ENCODE assay signal across 8 mouse cellular contexts in genomic region chr14:54781610-54782365, GRCm38 (mm10). TPM values are rescaled to one million over a fixed set of nuclear protein-coding genes. Genes with fewer than 3 reads are reported as not detected.
A peak's percentile ranks its signal among the peaks of the same experiment; 100 is the strongest.
DNase-seq lines count a peak whose midpoint lies in the region; ATAC-seq and TF ChIP-seq lines count a peak whose summit lies in the region.

Slc7a8 (minus strand) TSS chr14:54781946.

- DNase-seq in CH12.LX (ENCODE audit: extremely low read depth), result peak; percentile 23
- DNase-seq in cerebellum, adult 11 months, result peak; percentile 84
- peak; percentile 72 for DNase-seq in forebrain, postnatal 0 days
- peak; percentile 19 for DNase-seq in heart, postnatal 25 days (ENCODE audit: low spot score)
- DNase-seq in layer of hippocampus, adult 18-20 months (ENCODE audit: low spot score in 2 of 2), result peak; percentile 74 to 88
- DNase-seq in ovary, adult 18-20 months (ENCODE audit: low spot score), result peak; percentile 55
- peak; percentile 28 to 51 for DNase-seq in thymus, postnatal 10 days (ENCODE audit: low spot score in 2 of 2)

- no peak for TF ChIP-seq CTCF in CH12.LX (conservative IDR thresholded peaks at IDR 0.05 in 1 of 2, IDR thresholded peaks at IDR 0.05 in 1 of 2; ENCODE audit: low read depth in 2 of 2, low read length in 2 of 2)
- no peak for TF ChIP-seq CTCF in forebrain, postnatal 0 days (IDR thresholded peaks at IDR 0.05; ENCODE audit: low read depth)

- no peak within 1 kb of the TSS for H3K27ac ChIP-seq in CH12.LX (ENCODE audit: insufficient read depth, low read depth)
- peak within 1 kb of the TSS; percentile 83 for H3K27ac ChIP-seq in forebrain, postnatal 0 days (ENCODE audit: low read depth, low read length)
- no peak within 1 kb of the TSS for H3K27ac ChIP-seq in lung, embryonic 15.5 days

- TF ChIP-seq RAD21 in CH12.LX (IDR thresholded peaks at IDR 0.05; ENCODE audit: low read depth, low read length), result no peak

- peak; percentile 77 for ATAC-seq in forebrain, postnatal 0 days
- peak; percentile 55; the same call in 1 of the 2 replicates for ATAC-seq in lung, embryonic 15.5 days (ENCODE audit: borderline replicate concordance, extremely low read depth, low FRiP score, low TSS enrichment)

- TF ChIP-seq POLR2A in CH12.LX (IDR thresholded peaks at IDR 0.05; ENCODE audit: low read depth, low read length), result no peak

- H3K4me3 ChIP-seq in CH12.LX (replicated peaks in 1 of 3; ENCODE audit: low read depth in 2 of 3, low read length in 2 of 3, poor library complexity in 1 of 3), result peak within 1 kb of the TSS in 2 of 3 experiments; percentile 35 to 56
- peak within 1 kb of the TSS; percentile 63 for H3K4me3 ChIP-seq in forebrain, postnatal 0 days (ENCODE audit: low read depth, low read length)
- peak within 1 kb of the TSS; percentile 49 for H3K4me3 ChIP-seq in lung, embryonic 15.5 days

- peaks cover 0 to 5% of the 10 kb centered on the region in 2 experiments; a peak in 2 of 4 replicates for H3K4me1 ChIP-seq in CH12.LX (ENCODE audit: control insufficient read depth in 1 of 2, insufficient read depth in 2 of 2)
- H3K4me1 ChIP-seq in forebrain, postnatal 0 days (ENCODE audit: insufficient read depth), result no peaks in the 10 kb centered on the region; the same call in 1 of the 2 replicates
- peaks cover 22% of the 10 kb centered on the region for H3K4me1 ChIP-seq in lung, embryonic 15.5 days

- H3K9me3 ChIP-seq in CH12.LX (replicated peaks; ENCODE audit: low read length), result no peaks in the 10 kb centered on the region
- H3K9me3 ChIP-seq in forebrain, postnatal 0 days (ENCODE audit: low read length), result no peaks in the 10 kb centered on the region
- H3K9me3 ChIP-seq in lung, embryonic 15.5 days, result no peaks in the 10 kb centered on the region

- peak within 1 kb of the TSS; percentile 11; the same call in 1 of the 2 replicates for H3K9ac ChIP-seq in CH12.LX (ENCODE audit: insufficient read depth, low read depth)
- peak within 1 kb of the TSS; percentile 74 for H3K9ac ChIP-seq in forebrain, postnatal 0 days
- peak within 1 kb of the TSS; percentile 35 for H3K9ac ChIP-seq in lung, embryonic 15.5 days

- in situ Hi-C loops in CH12.LX (cut with MboI; ENCODE audit: low pct_ligation_motif_present, low pct_unique_long_range_greater_than_20kb, low sequenced_read_pairs), result no loop called here

- 3% methylated on average over 37 of the region's 37 CpGs for WGBS in forebrain, postnatal 0 days
- WGBS in lung, embryonic 15.5 days, result 1% methylated on average over 37 of the region's 37 CpGs

- dilution Hi-C loops in CH12.LX (cut with MboI; ENCODE audit: extremely low pct_ligation_motif_present, extremely low pct_unique_long_range_greater_than_20kb, low sequenced_read_pairs), result no loop called here

- no peaks in the 10 kb centered on the region for H3K79me2 ChIP-seq in CH12.LX (replicated peaks; ENCODE audit: control insufficient read depth, extremely low read depth, insufficient read depth, poor library complexity, severe bottlenecking)

- peaks cover 31% of the 10 kb centered on the region for H3K27me3 ChIP-seq in CH12.LX (replicated peaks)
- no peaks in the 10 kb centered on the region for H3K27me3 ChIP-seq in forebrain, postnatal 0 days (ENCODE audit: insufficient read depth, low read length)
- H3K27me3 ChIP-seq in lung, embryonic 15.5 days, result peaks cover 38% of the 10 kb centered on the region

- no peak for TF ChIP-seq EP300 in CH12.LX (IDR thresholded peaks at IDR 0.05; ENCODE audit: low read length)

- intact Hi-C loops in heart, postnatal 25 days (cut with DNase I), result no loop called here

- no peaks in the 10 kb centered on the region for H3K36me3 ChIP-seq in CH12.LX (replicated peaks in 1 of 2; ENCODE audit: control insufficient read depth in 1 of 2, insufficient read depth in 1 of 2, low read length in 1 of 2)
- H3K36me3 ChIP-seq in forebrain, postnatal 0 days (ENCODE audit: insufficient read depth), result no peaks in the 10 kb centered on the region
- no peaks in the 10 kb centered on the region for H3K36me3 ChIP-seq in lung, embryonic 15.5 days

- peak within 1 kb of the TSS; percentile 88 for H3K4me2 ChIP-seq in CH12.LX (ENCODE audit: insufficient read depth, low read depth, poor library complexity, severe bottlenecking)
- peak within 1 kb of the TSS; percentile 81 for H3K4me2 ChIP-seq in forebrain, postnatal 0 days (ENCODE audit: low read depth)
- H3K4me2 ChIP-seq in lung, embryonic 15.5 days, result peak within 1 kb of the TSS; percentile 94

TF ChIP-seq in CH12.LX, 34 proteins besides CTCF, POLR2A, EP300 and RAD21:
- TF ChIP-seq MEF2A (IDR thresholded peaks at IDR 0.05; ENCODE audit: borderline replicate concordance, low read depth, low read length), result 0 out of 2 replicates have a peak, but pooled peaks have one; percentile 24
- TF ChIP-seq SIN3A (IDR thresholded peaks at IDR 0.05; ENCODE audit: low read length), result peak; percentile 68
- no peak for TF ChIP-seq CHD2 (IDR thresholded peaks at IDR 0.05; ENCODE audit: low read length)
- 0 out of 2 replicates have a peak, but pooled peaks have one; percentile 9 for TF ChIP-seq ELF1 (IDR thresholded peaks at IDR 0.05; ENCODE audit: low read depth, low read length)
- TF ChIP-seq CHD1 (IDR thresholded peaks at IDR 0.05; ENCODE audit: low read depth, low read length), result no peak
- no peak for TF ChIP-seq ZNF384 (IDR thresholded peaks at IDR 0.05; ENCODE audit: low read depth, low read length)
- TF ChIP-seq UBTF (IDR thresholded peaks at IDR 0.05; ENCODE audit: low read depth, low read length), result peak; percentile 77; the same call in 1 of the 2 replicates

RNA-seq across cellular contexts. Expression of gene Slc7a8, which starts in this region (rescaled TPM):
- total RNA-seq in CH12.LX (2012; rRNA removed) (0.08 and 0.13 TPM in 2 replicates), CH12.LX (2014; rRNA removed) (not detected in 2 replicates)
- polyA plus RNA-seq in CH12.LX (2012; ENCODE audit: insufficient read length, low read depth), result 0.16 and 0.17 TPM in 2 replicates
- total RNA-seq in forebrain, postnatal 0 days (2014; rRNA removed), result 11.8 and 13.3 TPM in 2 replicates
- polyA plus RNA-seq in forebrain, postnatal 0 days (2015; fragmentation: Nextera tagmentation; extraction: Ambion mirVana), result 12.5 and 14.5 TPM in 2 replicates
- total RNA-seq in heart, postnatal 25 days (2021), result 1 to 10 TPM; 2.4 to 2.8 TPM
- 10 to 100 TPM; 52.3 to 53.1 TPM for total RNA-seq in layer of hippocampus, adult 18-20 months (2021)
- polyA plus RNA-seq in lung, embryonic 15.5 days (2015; fragmentation: Nextera tagmentation; extraction: Ambion mirVana), result 1.4 and 1.8 TPM in 2 replicates

Comparison
In these comparisons a context has a peak if more than half of its experiments do, and no peak if none do; other contexts are left out.
1. Peak in DNase-seq, H3K4me3 ChIP-seq, H3K9ac ChIP-seq and H3K4me2 ChIP-seq in CH12.LX; RNA of the gene not detected or under 1 TPM.
2. DNase-seq: peak in every context shown above with its lines; median percentile 84 in cerebellum, adult 11 months; 81 in layer of hippocampus, adult 18-20 months; 72 in forebrain, postnatal 0 days; 55 in ovary, adult 18-20 months; 40 in thymus, postnatal 10 days; 23 in CH12.LX; 19 in heart, postnatal 25 days.
3. H3K9ac ChIP-seq: peak in every context shown above with its lines; median percentile 74 in forebrain, postnatal 0 days; 35 in lung, embryonic 15.5 days; 11 in CH12.LX.